Mouse (Mus musculus): Measurements from ENCODE around the gene Vegfb. TPM values are rescaled to one million over a fixed set of nuclear protein-coding genes. Genes with fewer than 3 reads are reported as not detected.

The Vegfb gene
- polyA plus RNA-seq, 1 experiment = 68.5 TPM

DNA sequence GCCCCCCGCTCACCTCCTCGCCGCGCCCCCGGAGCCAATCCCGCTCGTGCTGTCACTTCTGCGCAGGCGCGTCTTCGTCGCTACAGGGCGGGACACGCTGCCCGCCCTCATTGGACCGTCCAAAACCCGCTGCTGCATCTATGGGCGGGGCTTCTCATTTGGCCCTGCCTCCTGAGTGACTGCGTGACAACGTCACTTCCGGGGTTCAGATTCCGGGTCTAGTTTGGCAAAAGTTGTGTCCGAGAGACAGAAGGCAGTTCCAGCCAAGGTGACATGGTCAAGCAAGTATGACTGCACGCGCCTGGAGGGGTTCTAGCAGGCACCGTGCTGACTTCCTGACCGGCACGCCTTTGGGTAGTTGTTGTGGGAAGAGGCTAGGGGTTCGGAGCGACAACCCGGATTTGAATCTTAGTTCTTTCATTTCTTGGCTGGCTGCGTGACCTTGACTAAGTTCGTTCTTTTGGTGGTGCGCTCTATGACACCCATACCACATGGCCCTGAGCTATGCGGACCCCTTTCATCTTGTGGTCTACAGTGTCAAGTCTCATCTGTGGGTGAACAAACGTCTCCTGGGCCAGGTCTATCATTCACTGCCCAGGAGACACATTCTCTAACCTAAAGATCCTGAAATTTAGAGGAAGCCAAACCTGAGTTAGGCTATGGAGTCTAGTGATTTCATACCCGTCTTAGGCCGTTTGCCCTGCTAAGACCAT, 6.9 kb downstream of the Vegfb start, which contains the start of gene Fkbp2:
TSS of gene Fkbp2 (minus strand) at position 121 of the 713 bp plus-strand sequence.
- Histone ChIP-seq H3K9me3 (no peaks in the 10 kb centered on the region), H3K4me3 (replicated peaks) (peak within 1 kb of the TSS; percentile 99), H3K4me1 (peaks cover 67% of the 10 kb centered on the region), H3K36me3 (replicated peaks; ENCODE audit: low read length) (peaks cover 51% of the 10 kb centered on the region), H3K27me3 (replicated peaks) (no peaks in the 10 kb centered on the region)
- TF ChIP-seq GATA1 (IDR thresholded peaks at IDR 0.05; ENCODE audit: borderline replicate concordance, low read length) (no peak), FLI1 (IDR thresholded peaks at IDR 0.05; ENCODE audit: low read length) (no peak; the same call in 1 of the 2 replicates)

DNA sequence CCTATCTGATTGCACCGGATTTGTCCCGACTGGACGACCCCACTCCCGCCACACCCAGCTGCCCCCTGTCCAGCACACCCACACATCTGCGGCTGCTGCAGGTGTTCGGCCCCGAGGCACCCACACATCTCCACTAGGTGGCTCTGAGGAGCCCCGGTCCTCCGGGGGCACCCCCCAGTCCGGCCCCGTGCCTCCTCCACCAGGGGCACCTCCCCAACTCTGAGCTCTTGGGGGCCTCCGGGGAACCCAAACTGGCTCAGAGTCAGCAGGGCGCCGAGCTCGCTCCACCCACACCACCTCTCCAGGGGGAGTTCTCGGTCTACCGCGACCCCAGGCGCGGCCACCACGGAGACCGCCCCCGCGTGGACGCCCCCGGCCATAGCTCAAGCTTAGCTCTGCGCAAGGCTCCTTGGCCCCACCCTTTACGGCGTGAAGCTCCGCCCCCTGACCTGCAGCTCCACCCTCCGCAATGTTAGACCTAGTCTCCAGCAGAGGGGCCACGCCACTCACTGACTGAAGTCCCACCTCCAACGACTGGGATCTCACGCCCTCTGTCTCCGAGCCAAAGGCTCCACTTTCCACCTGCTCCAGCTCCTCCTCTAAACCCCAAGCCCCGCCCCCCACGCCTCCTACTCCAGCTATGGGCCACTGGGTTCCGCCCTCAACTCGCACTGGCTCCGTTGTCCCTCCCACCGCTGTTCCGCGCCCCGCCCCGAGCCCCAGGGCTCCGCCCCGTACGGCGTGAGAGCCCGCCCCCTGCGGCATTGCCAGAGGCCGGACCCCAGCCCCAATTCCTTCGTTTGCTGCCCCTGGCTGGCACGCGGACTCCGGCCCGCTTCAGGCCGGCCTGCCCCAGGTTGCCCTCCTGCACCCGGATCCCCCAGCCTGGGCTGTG, 7.7 kb downstream of the Vegfb start:
- Histone ChIP-seq H3K27me3 (replicated peaks) (no peaks in the 10 kb centered on the region), H3K4me1 (peaks cover 61% of the 10 kb centered on the region), H3K9me3 (no peaks in the 10 kb centered on the region), H3K36me3 (replicated peaks; ENCODE audit: low read length) (peaks cover 43% of the 10 kb centered on the region), H3K4me3 (replicated peaks) (peak overlapping the region; percentile 99)
- TF ChIP-seq GATA1 (IDR thresholded peaks at IDR 0.05; ENCODE audit: borderline replicate concordance, low read length) = no peak
- no peak for TF ChIP-seq FLI1 (IDR thresholded peaks at IDR 0.05; ENCODE audit: low read length)

DNA sequence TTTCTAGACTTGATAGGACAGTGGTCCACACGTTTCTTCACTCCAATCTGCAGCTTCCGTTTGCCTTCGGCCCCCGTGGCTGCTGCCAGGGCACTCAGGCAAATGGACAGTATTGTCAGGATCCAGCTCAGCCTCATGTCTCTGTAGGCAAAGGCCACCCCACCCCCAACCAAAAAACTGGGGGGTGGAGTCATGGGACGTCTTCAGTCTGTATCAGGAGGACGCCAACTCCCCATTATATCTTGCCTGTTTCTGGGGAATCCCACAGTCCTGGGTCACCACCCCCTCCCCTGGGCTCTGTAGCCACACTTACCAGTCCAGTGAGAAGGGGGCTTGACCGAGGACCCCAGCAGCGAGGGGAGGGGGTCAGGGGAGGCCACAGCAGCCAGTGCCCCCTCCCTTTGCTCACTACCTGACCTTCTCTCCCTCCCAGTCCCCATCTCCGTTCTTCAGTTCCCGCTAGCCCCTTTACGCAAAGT, 8.4 kb downstream of the Vegfb start:
- Histone ChIP-seq H3K4me1 (peaks cover 66% of the 10 kb centered on the region), H3K36me3 (replicated peaks; ENCODE audit: low read length) (peaks cover 38% of the 10 kb centered on the region), H3K4me3 (replicated peaks) (peak overlapping the region; percentile 99), H3K27me3 (replicated peaks) (no peaks in the 10 kb centered on the region), H3K9me3 (no peaks in the 10 kb centered on the region)
- TF ChIP-seq FLI1 (IDR thresholded peaks at IDR 0.05; ENCODE audit: low read length) (no peak), GATA1 (IDR thresholded peaks at IDR 0.05; ENCODE audit: borderline replicate concordance, low read length) (no peak)

DNA sequence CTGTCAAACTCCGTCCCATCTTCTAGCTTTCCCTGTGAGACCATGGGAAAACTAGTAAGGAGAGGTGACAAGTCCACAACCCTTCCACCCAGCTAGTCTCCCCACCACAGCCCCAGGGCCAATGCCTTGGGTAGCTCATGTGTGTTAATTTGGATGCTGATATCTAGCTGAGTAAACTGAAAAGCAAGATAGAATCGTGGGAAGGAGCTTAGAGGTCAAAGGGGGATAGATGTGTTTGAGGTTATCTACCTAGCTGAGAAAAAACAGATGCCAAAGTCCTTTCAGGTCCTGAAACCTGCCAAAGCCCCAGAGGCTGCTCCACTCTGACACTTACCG, 8.8 kb downstream of the Vegfb start:
- Histone ChIP-seq H3K4me1 (peaks cover 71% of the 10 kb centered on the region), H3K27me3 (replicated peaks) (no peaks in the 10 kb centered on the region), H3K36me3 (replicated peaks; ENCODE audit: low read length) (peaks cover 34% of the 10 kb centered on the region), H3K4me3 (replicated peaks) (peak overlapping the region; percentile 99), H3K9me3 (no peaks in the 10 kb centered on the region)
- TF ChIP-seq FLI1 (IDR thresholded peaks at IDR 0.05; ENCODE audit: low read length) (no peak), GATA1 (IDR thresholded peaks at IDR 0.05; ENCODE audit: borderline replicate concordance, low read length) (no peak)

DNA sequence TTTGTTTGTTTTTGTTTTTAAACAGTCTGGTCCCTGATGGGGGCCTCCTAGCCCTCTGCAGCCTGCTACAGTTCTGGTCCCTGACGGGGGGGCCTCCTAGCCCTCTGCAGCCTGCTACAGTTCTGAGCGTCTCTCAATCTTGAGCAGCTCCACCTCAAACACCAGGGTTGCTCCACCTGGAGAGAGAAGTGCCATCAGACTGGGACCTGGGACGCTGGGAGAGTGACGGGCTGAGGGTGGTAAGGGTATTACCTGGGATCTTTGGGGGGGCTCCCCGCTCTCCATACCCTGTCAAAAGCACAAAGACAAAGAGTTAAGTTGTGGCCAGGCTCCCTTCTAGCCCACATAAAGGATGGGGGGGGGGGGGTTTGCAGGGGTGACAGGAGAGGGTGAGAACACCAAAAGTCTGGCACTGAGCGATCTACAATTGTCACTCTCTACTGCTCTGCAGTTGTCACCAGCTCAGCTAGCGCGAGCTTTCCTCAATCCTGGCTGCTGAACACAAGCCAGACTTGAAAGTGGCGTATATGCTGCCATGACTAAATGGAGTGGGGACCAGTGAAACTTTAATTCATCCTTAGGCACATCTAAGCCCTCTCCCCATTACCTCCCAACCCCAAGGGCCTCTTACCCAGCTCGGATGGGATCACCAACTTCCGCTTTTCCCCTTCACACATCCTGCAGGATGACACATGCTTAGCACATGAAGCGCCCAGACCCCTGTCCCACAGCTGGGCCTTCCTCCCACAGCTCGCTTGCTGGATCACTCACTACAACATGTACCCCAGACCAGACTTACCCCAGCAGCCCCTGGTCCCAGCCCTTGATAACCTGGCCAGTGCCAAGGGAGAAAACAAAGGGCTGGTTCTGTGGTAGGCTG, 9.5 kb downstream of the Vegfb start:
- peaks cover 30% of the 10 kb centered on the region for H3K36me3 ChIP-seq (replicated peaks; ENCODE audit: low read length)
- no peaks in the 10 kb centered on the region for H3K9me3 ChIP-seq
- TF ChIP-seq FLI1 (IDR thresholded peaks at IDR 0.05; ENCODE audit: low read length) = no peak
- TF ChIP-seq GATA1 (IDR thresholded peaks at IDR 0.05; ENCODE audit: borderline replicate concordance, low read length) = no peak
- H3K27me3 ChIP-seq (replicated peaks) = no peaks in the 10 kb centered on the region
- H3K4me3 ChIP-seq (replicated peaks) = peak overlapping the region; percentile 99
- peaks cover 76% of the 10 kb centered on the region for H3K4me1 ChIP-seq

DNA sequence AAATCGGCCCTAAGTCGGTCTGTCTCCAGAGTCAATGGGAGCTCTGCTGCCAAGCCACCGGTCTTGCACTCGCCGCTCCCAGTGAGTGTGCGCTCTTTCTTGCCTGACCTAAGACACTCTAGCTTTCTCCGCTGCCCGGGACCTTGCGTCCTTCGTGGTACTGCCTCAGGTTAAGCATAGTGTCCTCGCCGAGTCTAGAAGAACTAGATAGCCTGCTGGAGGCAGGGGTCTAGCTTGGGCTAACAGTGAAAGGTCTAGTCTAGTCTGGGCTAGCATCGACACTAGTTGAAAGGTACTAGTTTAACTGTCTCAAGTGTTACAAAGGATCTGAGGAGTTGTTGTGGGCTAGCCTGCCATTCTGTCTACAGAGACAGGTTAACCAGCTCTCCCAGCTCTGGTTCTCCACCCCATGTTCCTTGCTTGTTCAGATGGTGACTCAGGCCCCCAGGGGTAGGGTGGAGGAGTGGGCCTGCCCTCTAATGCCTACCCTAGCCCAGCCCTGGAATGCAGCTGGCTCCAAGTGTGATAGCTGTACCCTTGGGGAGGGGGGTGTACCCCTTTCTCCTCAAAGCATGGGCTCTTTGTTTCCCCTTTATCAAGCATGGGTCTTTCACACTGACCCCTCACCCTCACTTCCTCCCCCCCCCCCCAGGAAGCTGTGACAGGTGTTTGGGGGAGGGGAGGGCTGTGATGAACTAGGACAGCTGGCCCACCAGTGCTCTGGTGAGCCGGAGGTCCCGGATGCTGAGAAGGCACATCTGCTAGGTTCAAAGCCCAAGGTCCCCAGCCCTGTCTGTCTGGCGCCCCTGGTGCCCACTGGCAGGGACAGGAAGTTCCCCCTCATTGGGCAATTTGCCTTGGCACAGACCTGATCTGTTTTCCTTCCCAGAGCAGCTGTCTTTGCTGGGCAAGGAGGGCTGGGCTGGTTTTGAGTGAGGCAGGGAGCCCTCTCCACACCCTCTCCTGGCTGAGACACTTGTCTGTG, 11.6 kb downstream of the Vegfb start, which contains the start of gene Plcb3:
TSS of gene Plcb3 (minus strand) at position 934 of the 985 bp plus-strand sequence.
- Histone ChIP-seq H3K4me1 (peaks cover 78% of the 10 kb centered on the region), H3K9me3 (no peaks in the 10 kb centered on the region), H3K27me3 (replicated peaks) (no peaks in the 10 kb centered on the region), H3K4me3 (replicated peaks) (peak within 1 kb of the TSS; percentile 97), H3K36me3 (replicated peaks; ENCODE audit: low read length) (peaks cover 21% of the 10 kb centered on the region)
- TF ChIP-seq FLI1 (IDR thresholded peaks at IDR 0.05; ENCODE audit: low read length) (no peak), GATA1 (IDR thresholded peaks at IDR 0.05; ENCODE audit: borderline replicate concordance, low read length) (no peak)

DNA sequence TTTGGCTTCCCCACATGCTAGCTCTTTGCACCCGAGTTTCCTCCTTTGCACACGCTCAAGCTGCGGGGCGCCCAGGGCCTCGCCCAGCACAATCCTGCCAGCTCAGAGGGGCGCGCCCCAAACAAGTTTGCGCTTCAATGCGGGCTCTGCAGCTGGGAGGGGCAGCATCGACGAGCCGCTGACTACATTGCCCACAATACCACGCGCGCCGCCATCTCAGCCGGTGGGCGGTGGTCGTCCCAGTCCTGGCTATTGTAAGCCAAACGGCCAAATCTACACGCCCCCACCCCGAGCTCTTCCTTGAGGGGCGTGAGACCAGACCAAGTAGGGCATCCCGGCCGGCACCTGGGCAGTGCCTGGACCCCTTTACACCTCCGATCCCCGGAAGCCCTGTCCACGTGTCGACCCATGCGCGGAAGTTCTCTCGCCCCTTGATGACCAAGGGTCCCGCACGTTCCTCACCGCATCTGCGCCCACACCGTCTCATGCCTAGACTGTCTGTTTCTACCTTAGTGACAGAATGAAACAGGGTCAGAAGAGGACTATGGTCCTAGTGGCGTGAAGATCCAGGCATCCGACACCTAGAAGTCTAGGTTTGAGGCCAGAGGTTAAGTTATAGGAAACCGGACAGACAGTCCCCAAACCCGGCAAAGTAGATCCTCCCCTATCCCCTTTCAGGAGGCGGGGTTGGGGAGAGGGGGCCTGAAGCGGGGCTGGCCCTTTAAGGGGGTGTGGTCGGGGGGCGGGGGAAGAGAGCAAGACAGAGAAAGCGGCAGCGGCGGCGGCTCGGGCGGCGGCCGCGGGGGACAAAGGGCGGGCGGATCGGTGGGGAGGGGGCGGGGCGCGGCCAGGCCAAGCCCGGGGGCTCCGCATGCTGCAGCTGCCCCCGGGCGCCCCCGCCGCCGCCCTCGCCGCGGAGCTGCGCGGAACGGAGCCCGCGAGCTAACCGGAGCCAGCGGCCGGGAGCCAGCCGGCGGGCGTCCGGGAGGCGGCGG, 12.9 kb downstream of the Vegfb start, which contains the start of gene Ppp1r14b:
TSS of gene Ppp1r14b (plus strand) at position 758 of the 995 bp plus-strand sequence.
- Histone ChIP-seq H3K27me3 (replicated peaks) (no peaks in the 10 kb centered on the region), H3K36me3 (replicated peaks; ENCODE audit: low read length) (peaks cover 21% of the 10 kb centered on the region), H3K4me3 (replicated peaks) (peak within 1 kb of the TSS; percentile 98), H3K4me1 (peaks cover 88% of the 10 kb centered on the region), H3K9me3 (no peaks in the 10 kb centered on the region)
- no peak for TF ChIP-seq FLI1 (IDR thresholded peaks at IDR 0.05; ENCODE audit: low read length)
- no peak for TF ChIP-seq GATA1 (IDR thresholded peaks at IDR 0.05; ENCODE audit: borderline replicate concordance, low read length)
